Mouse (Mus musculus) ES-Bruce4 (cell line): ENCODE data around the gene Cftr.

Experiments used
- CTCF ChIP-seq: IDR thresholded peaks from one replicate; pipeline ENCODE4 v1.8.1; 2011; ENCODE audit warnings: low read depth, low read length
- EP300 ChIP-seq: IDR thresholded peaks from 2 replicates; pipeline ENCODE4 v1.6.1; 2011; ENCODE audit warnings: low read depth, low read length; ENCODE audit not compliant: insufficient read depth
- POLR2A ChIP-seq: IDR thresholded peaks from one replicate; pipeline ENCODE4 v1.8.1; 2011; ENCODE audit warnings: low read length; ENCODE audit not compliant: insufficient read depth

DNA sequence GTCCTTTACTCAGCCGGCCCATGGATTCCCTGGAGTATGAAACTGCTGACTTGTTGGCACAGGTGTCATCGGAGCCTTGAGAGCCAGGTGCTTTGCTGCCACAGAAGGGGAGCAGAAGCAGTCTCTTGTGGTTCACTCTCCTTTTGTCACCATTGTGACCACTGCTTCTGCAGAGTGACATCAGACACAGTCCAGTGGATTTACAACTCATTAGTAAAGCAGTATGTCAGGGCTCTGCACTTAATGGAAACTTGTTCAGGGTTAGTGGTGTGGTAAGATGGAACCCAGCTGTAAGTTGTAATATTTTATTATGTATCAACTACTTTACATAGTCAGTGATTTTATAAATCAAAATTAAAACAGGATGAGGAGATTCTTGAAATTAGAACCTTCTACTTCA, 7.0 kb downstream of the Cftr start:
- TF ChIP-seq CTCF: no peak
- no peak for TF ChIP-seq POLR2A
- no peak for TF ChIP-seq EP300
